Mouse (Mus musculus) testis, adult 2 months (tissue): ENCODE data around the gene Cyp3a41b. TPM values are rescaled to one million over a fixed set of nuclear protein-coding genes. Genes with fewer than 3 reads are reported as not detected.
"Not testable (repeated sequence)": the region's sequence is repeated elsewhere in the genome, so short reads cannot be mapped to it uniquely, and the experiment has no call there.

ENCODE experiments used
- H3K27ac ChIP-seq: fragments of 200-500 bp; 2 replicates; pipeline ENCODE4 v1.5.1; 2012; ENCODE audit warnings: low read depth, low read length; ENCODE audit not compliant: control insufficient read depth, insufficient read depth
- H3K27me3 ChIP-seq: fragments of 200-500 bp; 2 replicates; pipeline ENCODE4 v1.6.1; 2012; ENCODE audit warnings: mild to moderate bottlenecking, low read length, moderate library complexity; ENCODE audit not compliant: control insufficient read depth, insufficient read depth
- H3K36me3 ChIP-seq: fragments of 200-500 bp; 2 replicates; pipeline ENCODE4 v1.6.1; 2012; ENCODE audit warnings: mild to moderate bottlenecking, low read length; ENCODE audit not compliant: control insufficient read depth, insufficient read depth
- H3K4me1 ChIP-seq: fragments of 200-500 bp; 2 replicates; pipeline ENCODE4 v1.6.1; 2012; ENCODE audit warnings: low read length; ENCODE audit not compliant: control insufficient read depth, insufficient read depth
- H3K4me3 ChIP-seq: fragments of 200-500 bp; 2 replicates; pipeline ENCODE4 v1.5.1; 2012; ENCODE audit warnings: low read depth, mild to moderate bottlenecking, low read length, moderate library complexity, mixed read lengths; ENCODE audit not compliant: control insufficient read depth
- polyA plus RNA-seq: library from polyadenylated mRNA; depleted of rRNA; stranded (reverse); fragments of >200 nt; gene quantifications from 2 replicates; pipeline ENCODE4 v1.2.3, GENCODE M21; 2012; rRNA removed

Cyp3a41b gene
- not detected in 2 replicates for polyA plus RNA-seq

- H3K4me1 ChIP-seq, H3K27ac ChIP-seq, H3K27me3 ChIP-seq, H3K36me3 ChIP-seq, H3K4me3 ChIP-seq: not testable (repeated sequence)
Observed at GRCm38 (mm10) chr5:145584630-145585029, at the start of gene Cyp3a41b. Cyp3a41b (minus strand) TSS chr5:145584730.

- H3K27me3 ChIP-seq, H3K36me3 ChIP-seq, H3K27ac ChIP-seq, H3K4me3 ChIP-seq, H3K4me1 ChIP-seq: not testable (repeated sequence)
Observed at GRCm38 (mm10) chr5:145632286-145632685, 47.8 kb upstream of the Cyp3a41b start.

- not testable (repeated sequence) for H3K36me3 ChIP-seq, H3K4me3 ChIP-seq, H3K4me1 ChIP-seq, H3K27me3 ChIP-seq, H3K27ac ChIP-seq
Observed at GRCm38 (mm10) chr5:145604891-145605290, 20.4 kb upstream of the Cyp3a41b start.

GRCm38 (mm10) chr5:145597851-145598250 is 13.3 kb upstream of the Cyp3a41b start:
- not testable (repeated sequence) for H3K27me3 ChIP-seq, H3K27ac ChIP-seq, H3K4me1 ChIP-seq, H3K36me3 ChIP-seq, H3K4me3 ChIP-seq

- not testable (repeated sequence) for H3K36me3 ChIP-seq, H3K27me3 ChIP-seq, H3K4me3 ChIP-seq, H3K4me1 ChIP-seq, H3K27ac ChIP-seq
Observed at GRCm38 (mm10) chr5:145577321-145577720, 7.2 kb downstream of the Cyp3a41b start.

GRCm38 (mm10) chr5:145575660-145576059 is 8.9 kb downstream of the Cyp3a41b start:
- H3K36me3 ChIP-seq, H3K4me3 ChIP-seq, H3K27ac ChIP-seq, H3K4me1 ChIP-seq, H3K27me3 ChIP-seq: not testable (repeated sequence)

- H3K4me1 ChIP-seq, H3K27ac ChIP-seq, H3K27me3 ChIP-seq, H3K4me3 ChIP-seq, H3K36me3 ChIP-seq: not testable (repeated sequence)
Observed at GRCm38 (mm10) chr5:145571922-145572321, 12.6 kb downstream of the Cyp3a41b start.

Other genes starting within 250 kb of the Cyp3a41b start
- gene Cyp3a57, start 239.5 kb downstream of the Cyp3a41b start, polyA plus RNA-seq = 0.17 and 0.20 TPM in 2 replicates
- gene Cyp3a16, start 115.0 kb downstream of the Cyp3a41b start, polyA plus RNA-seq = not detected in 2 replicates
- 0.06 and 0.13 TPM in 2 replicates for gene Cyp3a41a, start 135.4 kb upstream of the Cyp3a41b start, polyA plus RNA-seq
- gene Cyp3a44, start 221.1 kb upstream of the Cyp3a41b start, polyA plus RNA-seq = not detected in 2 replicates